Mouse (Mus musculus): ENCODE measurements around the gene Gpsm3.

Gpsm3 gene

DNA sequence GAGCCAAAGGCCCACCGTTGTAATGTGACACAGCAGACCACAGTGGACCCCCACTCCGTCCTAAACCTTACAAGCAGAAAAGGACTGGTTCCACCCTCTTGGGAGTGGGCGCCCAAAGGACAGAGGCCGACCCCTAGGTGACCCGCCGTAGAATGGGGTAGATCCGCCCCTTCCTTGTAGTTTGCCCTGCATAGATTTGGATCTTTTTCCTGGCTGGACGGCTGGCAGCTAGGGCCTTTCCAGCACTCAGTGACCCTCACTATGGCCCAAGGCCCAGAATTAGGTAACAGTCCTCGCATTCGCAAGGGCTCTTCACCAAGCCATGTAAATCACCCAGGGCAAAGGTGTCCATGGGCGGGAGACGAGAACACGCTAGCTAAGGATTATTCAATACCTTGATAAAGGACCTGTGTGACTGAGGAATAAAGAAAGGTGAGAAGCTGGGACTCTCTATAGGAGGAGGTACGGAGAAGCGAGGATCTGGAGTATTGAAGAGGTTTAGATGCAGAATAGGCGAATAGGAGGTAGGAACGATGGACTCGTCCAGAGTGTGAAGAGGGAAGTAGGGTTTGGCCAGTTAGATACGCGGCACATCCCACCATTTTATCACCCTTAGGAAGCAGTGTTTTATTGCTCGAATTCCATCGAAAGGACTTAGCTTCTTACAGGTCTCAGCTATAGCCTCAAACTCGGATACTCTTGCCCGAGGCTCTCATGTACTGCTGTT is 15.1 kb downstream of the Gpsm3 start:
- DNase-seq, result no peak

DNA sequence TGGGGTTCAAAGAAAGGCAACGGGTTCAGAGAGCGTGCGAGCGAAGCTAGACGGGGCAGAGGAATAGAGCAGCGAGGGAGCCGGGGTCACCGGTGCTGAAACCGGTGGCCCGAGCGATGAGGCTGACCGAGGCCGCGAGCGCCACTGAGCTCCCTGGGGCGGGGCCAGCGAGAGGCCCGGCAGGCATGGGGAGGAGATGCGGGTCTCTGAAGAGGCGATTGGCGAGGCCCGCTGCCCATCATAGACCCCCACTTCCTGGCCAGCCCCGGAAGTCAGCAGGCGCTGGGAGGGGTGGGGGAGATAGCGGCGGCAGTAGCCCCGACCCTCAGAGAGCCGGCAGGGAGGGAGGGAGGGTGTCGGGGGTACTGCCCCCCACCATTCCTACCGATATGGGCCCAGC is 16.0 kb downstream of the Gpsm3 start:
- DNase-seq, result peak; percentile 97

DNA sequence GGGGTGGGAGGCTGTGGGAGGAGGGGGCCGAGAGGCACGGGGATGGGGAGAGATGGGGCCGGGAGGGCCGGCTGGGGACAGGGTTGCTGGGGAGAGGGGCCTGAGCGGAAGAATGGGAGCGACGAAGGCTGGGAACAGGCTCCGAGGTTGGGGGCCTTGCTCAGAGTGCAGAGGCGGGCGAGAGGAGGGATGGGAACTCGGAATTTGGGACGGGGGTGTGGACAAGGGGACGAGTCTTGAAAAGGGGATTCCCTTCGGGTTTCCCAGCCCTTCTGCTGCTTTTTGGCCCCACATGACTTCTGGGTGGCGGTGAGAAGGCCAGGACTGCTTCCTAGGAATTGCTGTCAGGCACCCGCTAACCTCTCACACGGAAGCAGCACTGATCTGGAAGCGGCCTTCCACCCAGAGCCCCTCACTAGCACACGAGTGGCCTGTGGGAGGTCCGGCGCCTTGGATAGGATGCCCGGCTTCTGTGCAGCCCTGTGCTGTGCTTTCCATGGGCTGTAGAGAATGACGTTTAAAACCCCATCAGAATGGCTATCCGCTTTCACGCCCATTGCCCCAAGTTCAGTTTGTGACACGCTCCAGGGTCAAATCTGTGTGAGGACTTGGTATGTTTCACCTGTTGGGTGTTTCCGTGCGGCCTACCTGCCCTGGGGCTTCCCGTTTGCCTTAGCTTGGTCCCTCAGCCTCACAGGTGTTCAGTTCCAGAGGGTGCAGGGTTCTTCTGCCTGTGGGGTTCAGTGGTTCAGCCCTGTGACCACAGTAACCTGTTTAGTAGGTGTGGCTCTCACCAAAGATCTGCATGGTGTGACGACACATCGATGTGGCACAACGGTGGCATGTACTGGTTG is 16.8 kb downstream of the Gpsm3 start:
- DNase-seq, result no peak

- no peak for DNase-seq
Measured at GRCm38 (mm10) chr17:34607997-34608396, 18.4 kb downstream of the Gpsm3 start.

DNA sequence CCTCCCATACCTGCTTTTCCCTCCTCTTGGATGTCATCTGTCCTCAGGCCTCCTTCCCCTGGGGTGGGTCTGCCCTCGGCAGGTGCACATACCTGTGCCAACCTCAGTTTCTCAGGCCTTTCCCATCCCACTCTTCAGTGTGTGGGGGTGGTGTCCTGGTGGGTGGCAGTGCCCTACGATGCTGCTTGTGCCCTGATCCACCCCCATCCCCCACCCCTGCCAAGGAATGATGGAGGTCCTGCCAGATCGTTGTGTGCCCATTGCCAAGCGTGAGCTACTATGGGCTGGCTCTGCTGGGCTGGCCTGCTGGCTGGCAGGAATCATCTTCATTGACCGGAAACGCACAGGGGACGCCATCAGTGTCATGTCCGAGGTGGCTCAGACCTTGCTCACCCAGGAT is 21.4 kb downstream of the Gpsm3 start:
- no peak for DNase-seq

GRCm38 (mm10) chr17:34613054-34613645 is 23.5 kb downstream of the Gpsm3 start:
- DNase-seq, result no peak

DNA sequence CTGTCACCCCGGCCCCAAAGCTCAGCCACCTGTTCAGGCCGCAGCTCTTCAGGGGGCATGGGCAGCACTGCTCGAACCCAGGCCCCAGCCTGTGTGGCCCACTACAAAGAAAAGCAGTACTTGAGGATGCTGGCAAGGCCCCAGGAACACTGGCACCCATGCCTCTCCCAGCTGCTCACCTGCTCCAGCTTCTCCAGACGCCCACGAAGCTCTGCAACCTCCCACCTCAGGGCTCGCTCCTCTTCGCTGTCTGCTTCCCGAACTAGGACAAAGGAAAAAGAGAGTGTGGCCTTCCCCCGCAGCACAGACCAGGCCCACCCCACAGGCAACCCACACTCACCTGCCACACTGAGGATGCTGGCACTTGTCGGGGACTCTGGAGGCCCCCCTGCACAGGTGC is 24.2 kb downstream of the Gpsm3 start:
- no peak for DNase-seq

DNA sequence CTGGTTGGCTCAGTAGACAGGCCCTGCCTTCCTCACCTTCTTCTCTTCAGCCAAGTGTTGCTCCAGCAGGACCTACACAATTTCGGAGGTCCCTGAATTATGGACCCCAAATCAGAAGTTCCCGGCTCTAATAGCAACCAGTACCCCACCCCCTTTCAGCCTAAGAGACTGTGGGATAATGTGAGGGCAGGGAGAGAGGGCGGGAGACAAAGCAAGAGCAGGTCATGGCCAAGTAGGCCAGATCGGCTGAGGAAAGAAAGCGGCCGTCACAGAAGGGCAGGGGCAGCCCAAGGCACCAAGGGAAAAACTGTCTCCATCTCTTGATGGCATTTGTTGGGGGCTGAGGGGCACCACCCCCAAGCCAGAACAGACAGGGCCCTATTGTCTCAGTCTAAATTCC is 26.3 kb downstream of the Gpsm3 start, which contains the start of gene Egfl8:
Gene Egfl8, minus strand, starts transcription at position 101 of the 400 bp plus-strand sequence.
- DNase-seq, result no peak

DNA sequence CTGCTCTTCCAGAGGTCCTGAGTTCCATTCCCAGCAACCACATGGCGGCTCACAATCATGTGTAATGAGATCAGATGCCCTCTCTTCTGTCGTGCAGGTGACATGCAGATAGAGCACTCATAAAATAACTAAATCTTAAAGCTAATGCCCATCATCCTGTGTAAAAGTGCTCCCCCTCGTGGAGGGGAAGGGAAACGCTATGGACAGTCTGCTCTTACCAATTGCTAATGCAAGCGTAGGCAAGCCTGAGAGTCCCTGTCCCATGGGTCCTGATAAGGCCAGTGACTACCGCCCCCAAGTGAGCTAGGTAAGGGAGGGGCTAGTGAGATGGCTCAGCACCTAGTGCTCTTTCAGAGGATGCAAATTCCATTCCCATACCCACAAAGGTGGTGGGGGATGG is 29.4 kb downstream of the Gpsm3 start:
- no peak for DNase-seq

DNA sequence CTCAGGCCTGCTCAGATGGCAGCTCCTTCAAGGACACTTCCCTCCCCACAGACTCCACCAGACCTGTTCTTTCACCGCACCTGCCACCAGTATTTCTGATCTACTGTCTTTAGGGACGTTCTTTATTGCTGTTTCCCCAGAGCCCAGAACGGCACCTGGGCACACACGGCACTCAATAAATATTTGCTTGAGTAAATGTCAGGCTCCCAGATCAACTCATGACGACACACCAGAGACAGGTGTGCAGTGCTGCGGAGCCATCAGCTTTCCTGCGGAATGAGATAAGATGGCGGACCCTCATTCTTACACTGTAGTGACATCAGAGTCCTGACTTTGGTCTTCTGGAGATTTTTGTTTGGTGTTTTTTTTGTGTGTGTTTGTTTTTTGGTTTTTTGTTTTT is 31.4 kb downstream of the Gpsm3 start:
- DNase-seq, result no peak

DNA sequence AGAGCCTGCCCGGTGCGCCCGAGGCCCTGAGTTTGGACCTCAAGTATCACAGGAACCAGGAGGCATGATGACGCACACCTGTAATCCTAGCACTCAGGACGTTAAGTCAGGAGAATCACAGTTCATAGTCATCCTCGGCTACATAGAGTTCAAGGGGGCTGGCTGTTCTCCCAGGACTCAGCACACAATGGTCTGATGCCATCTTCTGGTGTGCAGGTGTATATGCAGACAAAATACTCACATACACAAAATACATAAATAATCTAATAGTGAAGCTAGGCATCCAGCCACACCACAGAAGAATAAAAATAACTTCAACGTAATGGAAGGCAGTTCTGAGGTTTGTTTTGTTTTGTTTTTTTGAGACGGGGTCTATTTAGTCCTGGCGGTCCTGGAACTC is 33.6 kb downstream of the Gpsm3 start:
- no peak for DNase-seq

GRCm38 (mm10) chr17:34624981-34625380 is 35.4 kb downstream of the Gpsm3 start:
- DNase-seq, result no peak

GRCm38 (mm10) chr17:34626062-34626772 is 36.6 kb downstream of the Gpsm3 start:
- no peak for DNase-seq

- peak; percentile 56 for DNase-seq
Measured at GRCm38 (mm10) chr17:34626773-34627092, 37.1 kb downstream of the Gpsm3 start.

DNA sequence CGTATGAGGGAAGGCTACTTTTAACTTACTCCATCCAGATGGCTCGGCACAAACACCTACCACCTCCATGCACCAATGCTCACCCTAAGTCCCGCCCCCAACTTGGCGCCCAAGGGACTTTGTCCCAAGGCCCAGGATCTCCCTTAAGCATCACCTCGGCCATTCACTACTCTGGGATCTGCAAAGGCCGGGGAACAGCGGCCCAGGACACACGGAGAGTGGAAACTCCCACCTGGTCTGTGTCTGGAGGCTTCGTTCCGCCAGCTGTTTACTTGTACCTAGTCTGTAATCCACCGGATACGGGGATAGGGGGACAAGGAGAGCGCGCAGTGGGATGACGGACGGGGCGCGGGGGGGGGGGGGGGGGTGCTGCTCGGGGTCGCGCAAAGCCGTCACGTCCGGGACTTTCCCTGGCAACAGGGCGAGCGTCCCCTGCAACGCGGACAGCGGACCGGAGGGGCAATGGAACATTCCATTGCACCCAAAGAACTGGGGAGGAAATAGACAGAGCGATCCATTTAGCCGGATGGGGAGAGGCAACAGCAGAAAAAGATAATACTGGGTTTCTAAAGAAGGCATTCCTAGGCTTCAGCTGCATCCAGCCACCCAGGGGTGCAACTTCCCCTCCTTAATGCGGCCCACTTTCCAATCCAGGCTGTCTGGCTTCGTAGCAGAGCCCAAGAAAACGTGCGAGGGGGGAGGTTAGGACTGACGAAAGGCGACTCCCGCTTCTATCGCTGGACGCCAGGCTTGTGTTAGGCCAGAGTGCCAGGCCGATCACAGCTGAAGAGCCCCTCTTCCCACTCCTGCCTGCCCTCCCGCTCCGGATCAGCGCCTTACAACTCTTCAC is 37.7 kb downstream of the Gpsm3 start:
- peak; percentile 92 for DNase-seq

DNA sequence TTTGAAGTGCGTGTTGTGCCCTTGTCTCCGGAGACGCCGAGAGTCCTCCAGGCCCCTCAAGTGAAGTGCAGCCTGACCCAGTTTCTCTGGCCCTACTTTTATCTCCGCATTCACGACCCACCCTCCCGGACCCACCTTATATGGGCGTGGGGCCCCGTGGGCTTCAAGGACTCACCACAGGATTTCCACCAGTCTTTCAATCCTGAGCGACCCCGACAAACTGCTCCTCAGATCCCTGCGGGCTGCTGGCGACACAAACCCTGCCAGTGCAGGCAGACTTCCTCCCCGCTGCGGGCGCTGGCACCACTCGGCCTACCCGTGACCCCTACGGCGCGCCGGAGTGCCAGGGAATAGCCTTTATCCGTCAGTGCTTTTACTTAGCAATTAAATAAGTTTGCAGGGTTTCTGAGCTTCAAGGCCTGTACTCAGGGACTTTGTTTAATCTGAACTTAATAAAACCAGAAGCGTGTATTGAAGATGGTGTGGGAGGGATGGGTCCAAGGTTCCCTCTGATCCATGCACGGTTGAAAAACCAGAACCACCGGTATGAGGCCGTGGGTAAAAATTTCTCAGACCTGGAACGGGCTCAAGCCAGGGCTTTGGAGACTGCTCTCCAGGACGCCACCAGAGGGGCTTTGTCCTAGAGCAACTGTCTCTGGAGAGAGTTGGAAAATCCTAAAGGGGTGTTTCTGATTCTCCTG is 38.5 kb downstream of the Gpsm3 start, which contains the start of gene Ppt2:
Gene Ppt2, minus strand, starts transcription at position 568 of the 701 bp plus-strand sequence.
- no peak for DNase-seq

GRCm38 (mm10) chr17:34628644-34628967 is 39.0 kb downstream of the Gpsm3 start:
- DNase-seq, result no peak

- DNase-seq, result peak; percentile 87
Measured at GRCm38 (mm10) chr17:34629221-34629751, 39.7 kb downstream of the Gpsm3 start, which contains the start of gene Prrt1. Gene Prrt1, plus strand, starts transcription at chr17:34629533.

DNA sequence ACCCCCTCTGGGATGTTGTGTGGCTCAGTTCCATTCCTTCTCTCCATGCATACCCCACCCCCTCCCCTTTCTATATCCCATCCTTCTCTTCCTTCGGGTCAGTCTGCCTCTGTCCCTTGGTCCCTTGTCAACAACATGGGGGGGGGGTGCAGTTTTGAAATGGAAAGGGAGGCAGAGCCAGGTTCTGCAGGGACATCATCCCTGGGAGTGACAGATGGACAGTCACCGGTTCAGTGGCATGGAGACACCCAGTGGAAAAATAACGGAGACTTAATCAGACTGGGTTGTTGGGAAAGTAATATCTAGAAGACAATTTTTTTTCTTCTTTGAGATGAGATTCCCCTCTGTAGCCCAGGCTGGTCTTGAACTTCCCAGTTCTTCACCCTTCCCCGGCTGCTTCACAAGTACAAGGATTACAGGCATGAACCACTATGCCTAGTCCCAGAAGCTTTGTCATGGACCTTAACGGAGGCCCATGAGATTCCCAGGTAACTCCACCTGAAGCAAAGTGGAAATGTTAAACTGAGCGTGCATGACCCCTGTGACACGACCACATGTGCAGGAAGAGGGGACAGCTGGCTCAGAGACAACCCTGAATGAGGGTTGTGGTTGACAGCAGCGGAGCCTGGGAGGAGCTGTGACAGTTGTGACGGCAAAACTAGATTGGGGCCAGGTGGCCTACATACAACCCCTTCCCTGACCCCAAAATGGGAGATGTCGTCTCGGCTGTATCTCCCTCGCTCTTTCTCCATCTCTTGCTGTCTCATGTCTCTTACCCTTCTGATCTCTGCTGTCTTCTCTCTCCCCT is 40.4 kb downstream of the Gpsm3 start:
- no peak for DNase-seq

- DNase-seq, result no peak
Measured at GRCm38 (mm10) chr17:34630761-34631301, 41.2 kb downstream of the Gpsm3 start.
